Mouse (Mus musculus) heart, adult 2 months (tissue): ENCODE measurements around the gene A730049H05Rik. TPM values are rescaled to one million over a fixed set of nuclear protein-coding genes. Genes with fewer than 3 reads are reported as not detected.

Experiments
- DNase-seq, 2 experiments: peaks; one replicate each; pipeline ENCODE4 v3.0.0; 2021
- H3K27ac ChIP-seq: fragments of 200-600 bp; 2 replicates; pipeline ENCODE4 v1.8.1; 2022
- H3K27me3 ChIP-seq: fragments of 200-500 bp; 2 replicates; pipeline ENCODE4 v1.6.1; 2012; ENCODE audit warnings: mild to moderate bottlenecking, low read length, inconsistent platforms, mixed read lengths; ENCODE audit not compliant: control insufficient read depth, insufficient read depth
- H3K36me3 ChIP-seq: fragments of 200-500 bp; 2 replicates; pipeline ENCODE4 v1.6.1; 2012; ENCODE audit warnings: low read length, inconsistent platforms; ENCODE audit not compliant: control insufficient read depth, insufficient read depth
- H3K4me1 ChIP-seq: fragments of 200-500 bp; 2 replicates; pipeline ENCODE4 v1.6.1; 2011; ENCODE audit warnings: low read length; ENCODE audit not compliant: control insufficient read depth, insufficient read depth
- H3K4me3 ChIP-seq: fragments of 200-600 bp; 2 replicates; pipeline ENCODE4 v1.8.1; 2022
- H3K79me2 ChIP-seq: fragments of 200-500 bp; replicated peaks from 2 replicates; pipeline ENCODE4 v1.6.1; 2012; ENCODE audit warnings: mild to moderate bottlenecking, inconsistent platforms, low read length, moderate library complexity, mixed read lengths; ENCODE audit not compliant: control insufficient read depth, insufficient read depth
- H3K9ac ChIP-seq: fragments of 200-500 bp; 2 replicates; pipeline ENCODE4 v1.6.1; 2012; ENCODE audit warnings: low read depth, mild to moderate bottlenecking, control low read depth, inconsistent platforms, low read length, mixed read lengths
- CTCF ChIP-seq: fragments of 200-600 bp; IDR thresholded peaks from 2 replicates; pipeline ENCODE4 v1.8.1; 2022; ENCODE audit warnings: antibody characterized with exemption, mild to moderate bottlenecking, moderate library complexity
- EP300 ChIP-seq: fragments of 200-500 bp; IDR thresholded peaks from 2 replicates; pipeline ENCODE4 v1.6.1; 2011; ENCODE audit warnings: low read depth, low read length, control low read depth; ENCODE audit not compliant: insufficient read depth
- POLR2A ChIP-seq: fragments of 200-500 bp; IDR thresholded peaks from 2 replicates; pipeline ENCODE4 v1.6.1; 2011; ENCODE audit warnings: mild to moderate bottlenecking, low read depth, low read length, control low read depth; ENCODE audit not compliant: insufficient read depth
- whole genome bisulfite sequencing: fragments of 180-500 bp; shearing (Covaris S2); methylation state at CpG from one replicate; pipeline ENCODE4 v1.1.7; 2018; 5-methylcytosine and 5-hydroxymethylcytosine counted together
- intact Hi-C: fragments of 180-260 bp; cut with DNase I; formaldehyde crosslinking; loops from one replicate; pipeline ENCODE4 v1.15.1; 2025
- polyA plus RNA-seq: library from polyadenylated mRNA; depleted of rRNA; stranded (reverse); fragments of >200 nt; gene quantifications from 2 replicates; pipeline ENCODE4 v1.2.3, GENCODE M21; 2012; rRNA removed
- total RNA-seq, 2 experiments: library from RNA; stranded (reverse); gene quantifications; 2 replicates each; pipeline ENCODE4 v1.2.3; 2021

Gene A730049H05Rik
- total and polyA plus RNA-seq, 3 experiments, result 0.30 TPM; not detected in 2

DNA sequence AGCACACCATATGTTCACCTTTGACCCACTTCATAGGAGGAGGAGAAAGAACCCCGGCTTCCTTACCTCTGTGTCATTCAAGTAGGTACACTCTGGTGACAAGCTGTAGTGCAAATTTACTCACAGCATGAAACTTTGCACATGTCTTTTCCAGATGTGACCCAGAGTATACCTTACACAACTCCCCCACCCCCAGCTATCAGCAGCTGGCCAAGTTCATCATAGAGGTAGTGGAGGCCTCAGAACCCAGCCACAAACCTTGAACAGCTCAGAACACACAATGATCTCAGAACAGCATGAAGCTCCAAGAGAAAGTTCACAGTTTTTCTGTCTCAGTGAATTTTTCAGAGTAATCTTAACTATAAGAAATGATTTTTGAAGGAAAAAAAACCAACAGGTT, 75.3 kb downstream of the A730049H05Rik start:
- 68% methylated on average over 1 of the region's 1 CpGs for WGBS
- no peak for DNase-seq
- no peak overlapping the region for H3K4me3 ChIP-seq
- intact Hi-C loops, result no loop called here
- no peak for TF ChIP-seq POLR2A
- TF ChIP-seq CTCF, result no peak
- TF ChIP-seq EP300, result no peak
- no peaks in the 10 kb centered on the region for H3K27me3 ChIP-seq
- no peak overlapping the region for H3K27ac ChIP-seq
- no peaks in the 10 kb centered on the region for H3K4me1 ChIP-seq
- peaks cover 20% of the 10 kb centered on the region for H3K36me3 ChIP-seq
- no peak overlapping the region for H3K9ac ChIP-seq
- H3K79me2 ChIP-seq, result no peaks in the 10 kb centered on the region; the same call in none of the 2 replicates

Other genes with a start within 250 kb of the A730049H05Rik start
- 1 to 10 TPM; 4.9 to 6.1 TPM for gene Prickle2, start 110.3 kb upstream of the A730049H05Rik start, total RNA-seq
- gene Prickle2, start 110.3 kb upstream of the A730049H05Rik start, polyA plus RNA-seq, result 2.3 and 4.1 TPM in 2 replicates
- gene Gm15737, start 52.9 kb downstream of the A730049H05Rik start, total RNA-seq, result under 1 TPM; 0.36 to 0.52 TPM
- 0.12 and 0.56 TPM in 2 replicates for gene Gm15737, start 52.9 kb downstream of the A730049H05Rik start, polyA plus RNA-seq
- gene Adamts9, start 127.0 kb downstream of the A730049H05Rik start, total RNA-seq, result 10 to 100 TPM in 1 of 2 experiments, 1 to 10 TPM in 1; 9.6 to 17.5 TPM
- gene Adamts9, start 127.0 kb downstream of the A730049H05Rik start, polyA plus RNA-seq, result 5.7 and 9.2 TPM in 2 replicates